Mouse (Mus musculus) testis, adult 2 months (tissue): ENCODE measurements at regions not wholly inside any gene's neighbourhood (a gene's known extent, or its start where the extent isn't known, plus 50 kb on each side); places are given as distances from the start of the nearest gene placed in this dataset.

Source experiments
- CTCF ChIP-seq: fragments of 200-500 bp; IDR thresholded peaks from 2 replicates; pipeline ENCODE4 v1.5.1; 2012; ENCODE audit warnings: low read depth, mild to moderate bottlenecking, inconsistent platforms, low read length, moderate library complexity; ENCODE audit not compliant: control insufficient read depth, insufficient read depth, insufficient replicate concordance
- POLR2A ChIP-seq: fragments of 200-500 bp; IDR thresholded peaks from 2 replicates; pipeline ENCODE4 v1.6.1; 2012; ENCODE audit warnings: low read depth, mild to moderate bottlenecking, inconsistent platforms, low read length, moderate library complexity; ENCODE audit not compliant: control insufficient read depth

- TF ChIP-seq CTCF: no peak
- no peak for TF ChIP-seq POLR2A
These were observed 152.2 kb upstream of the Ankrd50 start for GRCm38 (mm10) chr3:38636806-38637205.
